Mouse (Mus musculus) hindbrain, embryonic 10.5 days (tissue): ENCODE data around the gene Olfr344. TPM values are rescaled to one million over a fixed set of nuclear protein-coding genes. Genes with fewer than 3 reads are reported as not detected.

Source experiments
- DNase-seq: peaks from one replicate; pipeline ENCODE4 v3.0.0-alpha.2; 2017; ENCODE audit warnings: low spot score
- H3K27ac ChIP-seq: fragments of 300-500 bp; sonication (generic); 2 replicates; pipeline ENCODE4 v1.5.1; 2016; ENCODE audit warnings: mild to moderate bottlenecking, moderate library complexity
- H3K27me3 ChIP-seq: fragments of 300-500 bp; sonication (generic); 2 replicates; pipeline ENCODE4 v1.6.1; 2016; ENCODE audit warnings: mild to moderate bottlenecking; ENCODE audit not compliant: poor library complexity, insufficient read depth, severe bottlenecking
- H3K36me3 ChIP-seq: fragments of 300-500 bp; sonication (generic); 2 replicates; pipeline ENCODE4 v1.6.1; 2016; ENCODE audit warnings: mild to moderate bottlenecking, moderate library complexity
- H3K4me1 ChIP-seq: fragments of 300-500 bp; sonication (generic); replicated peaks from 2 replicates; pipeline ENCODE4 v1.6.1; 2016; ENCODE audit warnings: mild to moderate bottlenecking
- H3K4me3 ChIP-seq: fragments of 300-500 bp; sonication (generic); 2 replicates; pipeline ENCODE4 v1.5.1; 2016; ENCODE audit warnings: mild to moderate bottlenecking, moderate library complexity
- H3K9me3 ChIP-seq: fragments of 300-500 bp; sonication (generic); 2 replicates; pipeline ENCODE4 v1.6.1; 2016; ENCODE audit warnings: mild to moderate bottlenecking, moderate library complexity
- WGBS: fragments of 180-500 bp; shearing (Covaris S2); methylation state at CpG from one replicate; pipeline ENCODE4 v1.1.7; 2016; 5-methylcytosine and 5-hydroxymethylcytosine counted together
- polyA plus RNA-seq: library from polyadenylated mRNA; unstranded; fragments of >200 nt; fragmentation: Nextera tagmentation; extraction: Ambion mirVana; gene quantifications from 2 replicates; pipeline ENCODE4 v1.2.1, GENCODE M21; 2016

Gene Olfr344
- polyA plus RNA-seq, result not detected in 2 replicates

- Histone ChIP-seq H3K36me3 (no peaks in the 10 kb centered on the region), H3K27ac (no peak within 1 kb of the TSS), H3K4me1 (no peaks in the 10 kb centered on the region), H3K4me3 (no peak within 1 kb of the TSS), H3K27me3 (no peaks in the 10 kb centered on the region), H3K9me3 (peaks cover 21% of the 10 kb centered on the region)
- no peak for DNase-seq
- WGBS, result 80% methylated on average over 1 of the region's 1 CpGs
Measured at GRCm38 (mm10) chr2:36566362-36566761, at the start of gene Olfr344. Gene Olfr344, plus strand, starts transcription at chr2:36566662.

DNA sequence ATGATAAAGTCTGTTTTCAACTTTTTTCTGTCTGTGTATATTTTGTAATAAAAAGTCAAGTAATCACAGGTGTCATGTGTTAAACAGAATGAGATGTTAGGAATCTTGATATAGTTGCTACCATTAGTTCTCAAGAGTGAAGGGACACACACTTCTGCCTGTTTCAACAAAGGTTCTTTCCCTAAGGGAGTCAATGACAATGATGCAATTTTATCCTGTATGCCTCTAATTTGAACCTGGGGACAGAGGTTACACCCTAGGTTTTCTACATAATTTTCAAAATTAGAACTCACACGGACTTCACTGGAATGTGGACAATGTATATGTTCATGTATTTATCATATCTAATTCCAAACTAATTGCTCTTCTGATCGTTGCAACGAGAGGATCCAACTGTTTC lies 41.8 kb upstream of the Olfr344 start, which contains the start of gene Olfr342:
Gene Olfr342 (plus strand): TSS at position 301 of the 400 bp plus-strand sequence.
- DNase-seq, result no peak
- H3K4me1 ChIP-seq, result no peaks in the 10 kb centered on the region
- 69% methylated on average over 3 of the region's 3 CpGs for WGBS

DNA sequence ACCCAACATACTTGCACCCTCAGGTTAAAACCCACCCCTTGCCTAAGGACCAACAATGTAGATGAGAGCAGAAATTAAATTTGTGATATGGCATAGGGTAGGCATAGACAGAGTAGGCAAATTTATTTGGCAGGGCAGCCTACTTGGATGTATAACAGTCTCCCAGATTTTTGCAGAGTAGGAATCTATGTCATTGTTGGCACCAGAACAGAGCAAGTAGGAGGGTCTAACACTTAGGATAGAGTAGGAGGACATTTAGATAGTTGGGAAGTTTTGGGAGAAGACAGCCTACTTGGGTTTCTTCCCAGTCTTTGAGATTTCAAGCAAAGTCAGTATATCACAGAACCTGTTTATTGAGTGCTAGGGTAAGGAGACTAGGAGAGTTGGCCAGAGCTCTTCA lies 1.3 kb upstream of the Olfr344 start:
- no peak for DNase-seq
- H3K27ac ChIP-seq, result no peak overlapping the region
- no peak overlapping the region for H3K4me3 ChIP-seq
- no peaks in the 10 kb centered on the region for H3K27me3 ChIP-seq
- H3K36me3 ChIP-seq, result no peaks in the 10 kb centered on the region
- H3K9me3 ChIP-seq, result peaks cover 29% of the 10 kb centered on the region
- no peaks in the 10 kb centered on the region for H3K4me1 ChIP-seq

More for the DNA sequence above, 41.8 kb upstream of the Olfr344 start, which contains the start of gene Olfr342:
- Histone ChIP-seq H3K36me3 (no peaks in the 10 kb centered on the region), H3K27ac (no peak within 1 kb of the TSS), H3K9me3 (peaks cover 20% of the 10 kb centered on the region), H3K4me3 (no peak within 1 kb of the TSS), H3K27me3 (no peaks in the 10 kb centered on the region)

GRCm38 (mm10) chr2:36567022-36567421 lies 560 bp downstream of the Olfr344 start:
- no peak for DNase-seq
- H3K4me3 ChIP-seq, result no peak overlapping the region
- no peaks in the 10 kb centered on the region for H3K27me3 ChIP-seq

GRCm38 (mm10) chr2:36567845-36568244 lies 1.4 kb downstream of the Olfr344 start:
- peaks cover 17% of the 10 kb centered on the region for H3K9me3 ChIP-seq
- no peak overlapping the region for H3K27ac ChIP-seq
- H3K4me1 ChIP-seq, result no peaks in the 10 kb centered on the region
- no peaks in the 10 kb centered on the region for H3K27me3 ChIP-seq
- no peak overlapping the region for H3K4me3 ChIP-seq
- 94% methylated on average over 3 of the region's 3 CpGs for WGBS
- DNase-seq, result no peak
- no peaks in the 10 kb centered on the region for H3K36me3 ChIP-seq

More at GRCm38 (mm10) chr2:36567022-36567421, 560 bp downstream of the Olfr344 start:
- Histone ChIP-seq H3K27ac (no peak overlapping the region), H3K9me3 (peaks cover 17% of the 10 kb centered on the region), H3K36me3 (no peaks in the 10 kb centered on the region), H3K4me1 (no peaks in the 10 kb centered on the region)

Other genes starting within 250 kb of the Olfr344 start
- not detected in 2 replicates for gene Olfr338, start 193.1 kb upstream of the Olfr344 start, polyA plus RNA-seq
- not detected in 2 replicates for gene Olfr339, start 147.7 kb upstream of the Olfr344 start, polyA plus RNA-seq
- gene Olfr340, start 114.1 kb upstream of the Olfr344 start, polyA plus RNA-seq, result not detected in 2 replicates
- not detected in 2 replicates for gene Olfr341, start 84.2 kb upstream of the Olfr344 start, polyA plus RNA-seq
- gene Olfr342, start 41.7 kb upstream of the Olfr344 start, polyA plus RNA-seq, result not detected in 2 replicates
- not detected in 2 replicates for gene Olfr345, start 73.4 kb downstream of the Olfr344 start, polyA plus RNA-seq
- not detected in 2 replicates for gene Olfr346, start 119.1 kb downstream of the Olfr344 start, polyA plus RNA-seq
- gene Olfr347, start 165.2 kb downstream of the Olfr344 start, polyA plus RNA-seq, result not detected in 2 replicates
- not detected in 2 replicates for gene Olfr348, start 217.6 kb downstream of the Olfr344 start, polyA plus RNA-seq
- gene Olfr50, start 223.9 kb downstream of the Olfr344 start, polyA plus RNA-seq, result not detected in 2 replicates